ENCODE assay signal across 14 mouse cellular contexts in genomic region chr9:112225046-112225445, GRCm38 (mm10). TPM values are rescaled to one million over a fixed set of nuclear protein-coding genes. Genes with fewer than 3 reads are reported as not detected.
DNase-seq lines count a peak whose midpoint lies in the region; ATAC-seq and TF ChIP-seq lines count a peak whose summit lies in the region.
"Had no signal": no experiment of that assay in that cellular context is flagged by ENCODE, and none has a peak within 500 bp of the region (broad histone marks: within the 10 kb centered on the region; RNA-seq: fewer than 3 reads in every experiment).

No protein-coding gene starts in this region.

- no peak overlapping the region for H3K4me3 ChIP-seq in layer of hippocampus, adult 2 months
- no peak overlapping the region for H3K4me3 ChIP-seq in liver, embryonic 12.5 days
- H3K4me3 ChIP-seq in kidney, embryonic 15.5 days (replicated peaks): no peak overlapping the region
- H3K4me3 ChIP-seq: embryonic facial prominence, embryonic 13.5 days; neural tube, embryonic 12.5 days had no signal

- WGBS in liver, embryonic 12.5 days (ENCODE audit: insufficient replicate concordance): 16% methylated on average over 2 of the region's 2 CpGs
- WGBS in kidney, embryonic 15.5 days: 79% methylated on average over 2 of the region's 2 CpGs

- ATAC-seq in liver, embryonic 12.5 days: peak; percentile 83
- no peak for ATAC-seq in kidney, embryonic 15.5 days (replicated peaks; ENCODE audit: low FRiP score)
- ATAC-seq: midbrain, embryonic 16.5 days had no signal

- TF ChIP-seq CTCF in layer of hippocampus, adult 2 months (conservative IDR thresholded peaks at IDR 0.05): no peak

- H3K4me2 ChIP-seq in liver, embryonic 12.5 days: no peak overlapping the region
- no peak overlapping the region for H3K4me2 ChIP-seq in kidney, embryonic 15.5 days
- H3K4me2 ChIP-seq: embryonic facial prominence, embryonic 13.5 days; neural tube, embryonic 12.5 days had no signal

- no peak for DNase-seq in layer of hippocampus, adult 2 months (ENCODE audit: low spot score in 2 of 2)
- DNase-seq in layer of hippocampus, adult 18-20 months (ENCODE audit: low spot score in 2 of 2): no peak
- peak; percentile 80 for DNase-seq in MEL-GATA-1-ER (ENCODE audit: extremely low read depth, low read depth)
- peak; percentile 60 for DNase-seq in thymus, postnatal 14 days
- DNase-seq in frontal cortex, postnatal 14 days (ENCODE audit: low spot score in 2 of 2): no peak
- DNase-seq: adrenal gland, postnatal 14 days; cerebellum, postnatal 14 days; heart, postnatal 4 days; lung, postnatal 36 days had no signal

- H3K9ac ChIP-seq in liver, embryonic 12.5 days: no peak overlapping the region
- H3K9ac ChIP-seq in kidney, embryonic 15.5 days: no peak overlapping the region
- H3K9ac ChIP-seq: embryonic facial prominence, embryonic 13.5 days; neural tube, embryonic 12.5 days had no signal

- H3K4me1 ChIP-seq in liver, embryonic 12.5 days: no peaks in the 10 kb centered on the region
- no peaks in the 10 kb centered on the region for H3K4me1 ChIP-seq in kidney, embryonic 15.5 days
- H3K4me1 ChIP-seq: embryonic facial prominence, embryonic 13.5 days; neural tube, embryonic 12.5 days had no signal

- no peaks in the 10 kb centered on the region for H3K36me3 ChIP-seq in liver, embryonic 12.5 days
- H3K36me3 ChIP-seq in kidney, embryonic 15.5 days: no peaks in the 10 kb centered on the region
- H3K36me3 ChIP-seq: embryonic facial prominence, embryonic 13.5 days; neural tube, embryonic 12.5 days had no signal

- H3K27me3 ChIP-seq in liver, embryonic 12.5 days (replicated peaks): no peaks in the 10 kb centered on the region
- peaks cover 8% of the 10 kb centered on the region for H3K27me3 ChIP-seq in kidney, embryonic 15.5 days
- H3K27me3 ChIP-seq: neural tube, embryonic 12.5 days had no signal

- no peaks in the 10 kb centered on the region for H3K9me3 ChIP-seq in liver, embryonic 12.5 days (replicated peaks)
- H3K9me3 ChIP-seq in kidney, embryonic 15.5 days (replicated peaks): no peaks in the 10 kb centered on the region
- H3K9me3 ChIP-seq: embryonic facial prominence, embryonic 13.5 days; neural tube, embryonic 12.5 days had no signal

- peak overlapping the region; percentile 43; the same call in 1 of the 2 replicates for H3K27ac ChIP-seq in layer of hippocampus, adult 2 months
- H3K27ac ChIP-seq in liver, embryonic 12.5 days: no peak overlapping the region
- H3K27ac ChIP-seq in kidney, embryonic 15.5 days: no peak overlapping the region
- H3K27ac ChIP-seq: embryonic facial prominence, embryonic 13.5 days; neural tube, embryonic 12.5 days had no signal

RNA-seq across cellular contexts. Expression of gene Arpp21, which starts 10.7 kb away (rescaled TPM):
- 100 to 1,000 TPM; 242 to 245 TPM for total RNA-seq in layer of hippocampus, adult 2 months (2021)
- 100 to 1,000 TPM; 204 to 210 TPM for total RNA-seq in layer of hippocampus, adult 18-20 months (2021)
- polyA plus RNA-seq in liver, embryonic 12.5 days (2016; fragmentation: Nextera tagmentation; extraction: Ambion mirVana): 0.83 and 1.1 TPM in 2 replicates
- 1.5 and 2.3 TPM in 2 replicates for polyA plus RNA-seq in kidney, embryonic 15.5 days (2015; fragmentation: Nextera tagmentation; extraction: Ambion mirVana)

Comparison
In these comparisons a context has a peak if more than half of its experiments do, and no peak if none do; other contexts are left out.
1. DNase-seq: peak in MEL-GATA-1-ER (single experiment) and thymus, postnatal 14 days (single experiment); none in layer of hippocampus, adult 2 months (0 of 2), layer of hippocampus, adult 18-20 months (0 of 2) and frontal cortex, postnatal 14 days (0 of 2).